Mouse (Mus musculus): ENCODE results near the gene Trim2. TPM values are rescaled to one million over a fixed set of nuclear protein-coding genes. Genes with fewer than 3 reads are reported as not detected.

Gene Trim2
- total RNA-seq, 2 experiments from 2014 or later = 409 to 447 TPM

DNA sequence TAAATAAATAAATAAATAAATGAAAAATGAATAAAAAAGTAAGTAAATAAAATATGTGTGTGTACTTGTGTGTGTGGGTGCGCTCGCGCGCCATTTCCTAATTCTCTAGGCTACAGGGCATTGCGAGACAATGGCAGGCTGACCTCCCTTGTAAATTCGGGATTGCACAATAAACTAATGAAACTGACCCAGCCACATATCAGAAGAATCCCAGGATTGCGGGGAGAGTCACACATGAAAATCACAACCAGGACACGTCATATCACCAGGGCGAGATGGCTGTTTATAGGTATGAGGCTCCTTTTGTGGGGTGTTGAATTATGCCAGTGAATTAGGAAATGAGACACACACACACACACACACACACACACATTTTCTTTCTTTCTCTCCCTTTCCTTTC lies 107.2 kb downstream of the Trim2 start:
- H3K4me3 ChIP-seq = no peak overlapping the region
- H3K27ac ChIP-seq = no peak overlapping the region
- DNase-seq (ENCODE audit: low spot score in 2 of 2) = no peak
- TF ChIP-seq CTCF (conservative IDR thresholded peaks at IDR 0.05) = no peak

- no peak overlapping the region for H3K27ac ChIP-seq
- TF ChIP-seq CTCF (conservative IDR thresholded peaks at IDR 0.05) = no peak
- no peak overlapping the region for H3K4me3 ChIP-seq
- DNase-seq (ENCODE audit: low spot score in 2 of 2) = no peak
These were observed 108.4 kb downstream of the Trim2 start for GRCm38 (mm10) chr3:84198229-84198628.

GRCm38 (mm10) chr3:84193881-84194280 lies 112.8 kb downstream of the Trim2 start:
- no peak for TF ChIP-seq CTCF (conservative IDR thresholded peaks at IDR 0.05)
- Histone ChIP-seq H3K4me3 (no peak overlapping the region), H3K27ac (no peak overlapping the region)
- DNase-seq (ENCODE audit: low spot score in 2 of 2) = no peak

DNA sequence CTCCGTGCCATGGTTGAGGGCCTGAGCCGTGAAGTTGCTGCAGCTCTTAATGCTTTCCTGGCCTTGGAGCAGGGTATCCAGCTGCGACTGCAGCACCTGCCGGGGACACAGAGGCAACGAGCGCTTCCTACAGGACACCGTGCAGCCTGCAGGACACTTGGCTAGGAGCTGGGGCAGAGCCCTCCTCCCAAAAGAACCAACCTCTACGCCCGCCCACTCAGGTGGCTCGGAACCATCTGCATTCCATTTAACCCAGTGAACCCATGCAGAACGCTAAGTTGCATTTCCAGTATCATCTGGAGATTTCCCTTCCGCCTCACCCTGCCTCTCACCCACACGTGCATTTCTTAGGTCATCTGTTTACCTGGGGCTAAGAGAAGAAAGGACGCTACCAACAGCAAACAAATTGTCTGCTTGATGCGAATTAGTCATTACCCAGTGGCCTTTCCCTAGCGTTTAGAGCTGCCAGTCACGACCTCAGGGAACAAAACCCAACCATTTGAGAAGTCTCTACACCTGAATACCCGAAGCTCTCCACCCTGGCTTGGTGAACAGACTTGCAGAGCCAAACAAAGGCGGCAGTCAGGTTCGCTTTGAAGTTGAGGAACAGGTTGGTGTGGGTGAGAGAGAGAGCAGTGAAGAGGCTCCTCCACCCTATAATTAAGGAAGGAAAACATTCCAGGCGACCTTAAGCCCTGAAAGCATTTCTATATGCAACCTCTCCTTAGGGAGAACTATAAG lies 115.4 kb downstream of the Trim2 start:
- Histone ChIP-seq H3K27ac (peak overlapping the region; percentile 65), H3K4me3 (no peak overlapping the region)
- no peak for DNase-seq (ENCODE audit: low spot score in 2 of 2)
- no peak for TF ChIP-seq CTCF (conservative IDR thresholded peaks at IDR 0.05)

DNA sequence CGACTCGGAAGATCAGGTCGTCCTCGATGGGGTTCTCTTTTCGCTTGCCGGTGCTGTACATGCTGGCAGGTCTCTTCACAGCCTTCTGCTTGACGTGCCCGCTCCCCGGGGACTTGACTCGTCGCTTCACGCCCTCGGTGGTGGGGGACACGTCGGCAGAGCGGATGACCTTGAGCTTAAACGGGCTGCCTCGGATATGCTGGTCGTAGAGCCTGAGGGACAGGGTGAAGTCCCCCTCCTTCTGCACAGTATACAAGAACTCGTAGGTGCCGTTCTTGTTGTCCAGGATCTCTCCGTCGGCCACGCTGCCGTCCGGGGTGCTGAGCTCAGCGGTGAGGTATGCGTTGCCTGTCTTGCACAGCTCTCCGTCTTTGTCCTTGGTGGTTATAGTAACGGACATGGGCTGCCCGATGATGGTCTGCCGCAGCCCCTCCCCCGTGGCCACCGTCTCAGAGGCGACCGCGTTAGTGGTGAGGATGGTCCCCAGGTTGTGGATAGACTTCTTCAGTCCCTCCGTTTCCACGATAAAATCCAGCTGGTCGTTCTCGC lies 116.1 kb downstream of the Trim2 start:
- Histone ChIP-seq H3K27ac (peak overlapping the region; percentile 65; the same call in 1 of the 2 replicates), H3K4me3 (no peak overlapping the region)
- no peak for TF ChIP-seq CTCF (conservative IDR thresholded peaks at IDR 0.05)
- DNase-seq (ENCODE audit: low spot score in 2 of 2) = no peak

- H3K4me3 ChIP-seq = no peak overlapping the region
- no peak for DNase-seq (ENCODE audit: low spot score in 2 of 2)
- no peak for TF ChIP-seq CTCF (conservative IDR thresholded peaks at IDR 0.05)
- H3K27ac ChIP-seq = peak overlapping the region; percentile 23; the same call in 1 of the 2 replicates
These were observed 117.0 kb downstream of the Trim2 start for GRCm38 (mm10) chr3:84189629-84190173.

DNA sequence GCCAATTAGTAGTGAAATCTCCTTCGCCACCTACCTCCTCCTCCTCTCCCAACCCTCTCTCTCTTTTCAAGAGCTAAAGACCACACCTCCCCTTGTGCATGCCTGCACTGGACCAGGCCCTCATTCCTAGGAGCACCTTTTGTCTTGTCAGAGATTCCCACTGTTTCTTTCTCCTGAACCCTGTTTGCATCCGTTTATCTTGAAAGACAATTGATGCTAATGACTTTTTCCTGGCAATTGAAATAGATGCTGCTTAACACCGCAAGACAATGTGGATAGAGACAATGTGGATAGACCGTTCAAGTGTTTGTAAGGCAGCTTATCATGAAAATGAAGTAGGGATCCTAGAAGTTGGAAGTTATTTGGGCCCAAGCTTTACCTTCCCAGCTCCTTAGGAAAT lies 125.0 kb downstream of the Trim2 start:
- Histone ChIP-seq H3K27ac (peak overlapping the region; percentile 4; the same call in 1 of the 2 replicates), H3K4me3 (no peak overlapping the region)
- DNase-seq (ENCODE audit: low spot score in 2 of 2) = no peak
- TF ChIP-seq CTCF (conservative IDR thresholded peaks at IDR 0.05) = no peak

DNA sequence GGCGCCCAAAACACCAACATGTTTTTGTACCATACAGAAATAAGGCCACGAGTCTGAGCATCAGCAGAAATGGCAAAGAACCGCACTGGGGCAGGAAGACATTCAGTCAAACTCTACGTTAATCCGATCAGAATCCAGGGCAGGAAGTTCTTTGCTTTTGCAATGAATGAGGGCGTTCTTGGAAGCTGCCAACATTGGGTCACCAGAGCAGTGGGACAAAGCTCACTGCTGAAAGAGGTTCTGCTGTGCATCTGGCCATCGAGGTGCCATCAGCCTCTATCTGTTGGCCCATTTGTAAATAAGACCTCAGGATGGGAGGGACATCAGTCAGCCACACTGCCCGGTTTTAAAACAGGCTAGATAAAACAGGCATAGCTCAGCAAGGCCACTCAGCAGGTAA lies 125.6 kb downstream of the Trim2 start:
- TF ChIP-seq CTCF (conservative IDR thresholded peaks at IDR 0.05) = no peak
- Histone ChIP-seq H3K27ac (no peak overlapping the region), H3K4me3 (no peak overlapping the region)
- no peak for DNase-seq (ENCODE audit: low spot score in 2 of 2)

DNA sequence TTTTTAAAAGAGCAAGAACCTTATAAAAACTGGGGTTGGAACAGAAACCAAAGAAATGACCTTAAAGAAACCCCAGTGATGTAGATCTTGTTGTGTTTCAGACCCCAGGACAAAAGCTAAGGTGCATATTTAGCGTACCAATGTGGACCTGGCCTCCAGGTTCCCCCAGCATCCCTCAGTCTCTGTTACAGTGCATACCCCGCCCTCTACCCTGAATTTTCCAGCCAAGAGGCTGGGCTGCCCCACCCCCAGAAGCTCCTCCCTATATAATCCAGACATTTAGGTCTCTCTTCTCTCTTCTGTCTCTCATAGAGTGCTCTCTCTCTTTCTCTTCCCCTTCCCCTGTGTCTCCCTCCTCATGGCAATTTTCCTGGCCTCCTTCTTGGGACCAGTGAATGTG lies 126.4 kb downstream of the Trim2 start:
- H3K27ac ChIP-seq = 0 out of 2 replicates have a peak overlapping the region, but pooled peaks have one; percentile 23
- no peak for TF ChIP-seq CTCF (conservative IDR thresholded peaks at IDR 0.05)
- DNase-seq (ENCODE audit: low spot score in 2 of 2) = no peak
- H3K4me3 ChIP-seq = no peak overlapping the region

GRCm38 (mm10) chr3:84177834-84178233 lies 128.8 kb downstream of the Trim2 start:
- Histone ChIP-seq H3K4me3 (no peak overlapping the region), H3K27ac (no peak overlapping the region)
- DNase-seq (ENCODE audit: low spot score in 2 of 2) = no peak
- TF ChIP-seq CTCF (conservative IDR thresholded peaks at IDR 0.05) = no peak

- Histone ChIP-seq H3K4me3 (no peak overlapping the region), H3K27ac (no peak overlapping the region; the same call in 1 of the 2 replicates)
- TF ChIP-seq CTCF (conservative IDR thresholded peaks at IDR 0.05) = peak; percentile 90
- peak; percentile 78 to 79 for DNase-seq (ENCODE audit: low spot score in 2 of 2)
These were observed 131.1 kb downstream of the Trim2 start for GRCm38 (mm10) chr3:84175337-84176315.

DNA sequence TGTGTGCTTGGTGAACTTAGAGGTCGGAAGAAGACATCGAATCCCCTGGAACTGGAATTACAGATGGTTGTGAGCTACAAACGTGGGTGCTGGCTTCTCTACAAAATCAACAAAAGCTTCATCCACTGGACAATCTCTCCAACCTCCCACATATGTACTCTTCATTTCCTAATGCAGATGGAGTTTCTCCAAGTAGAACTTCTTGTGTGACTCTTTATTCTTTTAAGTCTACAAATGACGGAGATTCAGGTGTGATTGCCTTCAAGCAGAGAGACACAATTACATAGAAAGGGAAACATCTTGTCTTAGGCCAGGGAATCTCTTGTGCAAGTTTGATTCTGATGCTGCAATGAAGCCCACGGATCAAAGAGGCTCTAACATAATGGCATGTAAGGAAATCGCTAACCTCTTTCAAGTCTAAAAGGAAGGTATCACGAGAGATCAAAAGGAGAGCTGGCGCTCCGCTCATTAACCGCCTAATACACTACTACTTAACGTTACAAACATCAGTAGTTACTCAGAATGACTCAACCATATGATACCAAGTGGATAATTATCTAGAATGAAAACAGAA lies 133.0 kb downstream of the Trim2 start, which contains the start of gene Gm6525:
Gene Gm6525 (plus strand): TSS at position 524 of the 574 bp plus-strand sequence.
- no peak for DNase-seq (ENCODE audit: low spot score in 2 of 2)
- TF ChIP-seq CTCF (conservative IDR thresholded peaks at IDR 0.05) = no peak
- H3K27ac ChIP-seq = peak within 1 kb of the TSS; percentile 15
- no peak within 1 kb of the TSS for H3K4me3 ChIP-seq
